Mouse (Mus musculus) hindbrain, embryonic 14.5 days (tissue): ENCODE measurements around the gene Ppp1r14a. TPM values are rescaled to one million over a fixed set of nuclear protein-coding genes. Genes with fewer than 3 reads are reported as not detected.

Experiments used
- ATAC-seq: fragments of 200-750 bp; cut with Nextera tagmentation; 2 replicates; pipeline ENCODE4 v1.8.0; 2017; ENCODE audit warnings: moderate number of reproducible peaks, mild to moderate bottlenecking, moderate TSS enrichment, moderate library complexity; ENCODE audit not compliant: low FRiP score
- DNase-seq: peaks from one replicate; pipeline ENCODE4 v3.0.0-alpha.2; 2015; ENCODE audit warnings: low spot score
- H3K27ac ChIP-seq: fragments of 300-500 bp; sonication (generic); 2 replicates; pipeline ENCODE4 v1.5.1; 2014; ENCODE audit warnings: mild to moderate bottlenecking, moderate library complexity
- H3K27me3 ChIP-seq: fragments of 300-500 bp; sonication (generic); 2 replicates; pipeline ENCODE4 v1.6.1; 2014; ENCODE audit warnings: mild to moderate bottlenecking, low read length, mixed read lengths; ENCODE audit not compliant: control insufficient read depth, insufficient read depth
- H3K36me3 ChIP-seq: fragments of 300-500 bp; sonication (generic); replicated peaks from 2 replicates; pipeline ENCODE4 v1.6.1; 2014; ENCODE audit not compliant: control insufficient read depth, insufficient read depth
- H3K4me1 ChIP-seq: fragments of 300-500 bp; sonication (generic); replicated peaks from 2 replicates; pipeline ENCODE4 v1.6.1; 2014; ENCODE audit warnings: antibody characterized with exemption, low read length, mixed read lengths; ENCODE audit not compliant: control insufficient read depth, insufficient read depth
- H3K4me2 ChIP-seq: fragments of 300-500 bp; sonication (generic); replicated peaks from 2 replicates; pipeline ENCODE4 v1.6.1; 2014; ENCODE audit warnings: mild to moderate bottlenecking, moderate library complexity
- H3K4me3 ChIP-seq: fragments of 300-500 bp; sonication (generic); replicated peaks from 2 replicates; pipeline ENCODE4 v1.5.1; 2014; ENCODE audit warnings: mild to moderate bottlenecking, low read length
- H3K9ac ChIP-seq: fragments of 300-500 bp; sonication (generic); 2 replicates; pipeline ENCODE4 v1.6.1; 2014
- H3K9me3 ChIP-seq: fragments of 300-500 bp; sonication (generic); 2 replicates; pipeline ENCODE4 v1.6.1; 2016; ENCODE audit warnings: low read length; ENCODE audit not compliant: control insufficient read depth
- WGBS: fragments of 180-500 bp; shearing (Covaris S2); extraction: QIAGEN DNeasy Blood & Tissue Kit; methylation state at CpG from one replicate; pipeline ENCODE4 v1.1.7; 2014; 5-methylcytosine and 5-hydroxymethylcytosine counted together
- polyA plus RNA-seq: library from polyadenylated mRNA; unstranded; fragments of >200 nt; fragmentation: Nextera tagmentation; extraction: Ambion mirVana; gene quantifications from 2 replicates; pipeline ENCODE4 v1.2.1, GENCODE M21; 2014

Gene Ppp1r14a
- 2.2 and 3.6 TPM in 2 replicates for polyA plus RNA-seq

GRCm38 (mm10) chr7:29288942-29289638 is at the start of gene Ppp1r14a:
Gene Ppp1r14a (plus strand): TSS chr7:29289308.
- H3K27ac ChIP-seq, result no peak within 1 kb of the TSS
- H3K4me2 ChIP-seq, result peak within 1 kb of the TSS; percentile 91
- peak; percentile 71 for DNase-seq
- peaks cover 16% of the 10 kb centered on the region; the same call in 1 of the 2 replicates for H3K4me1 ChIP-seq
- no peaks in the 10 kb centered on the region for H3K9me3 ChIP-seq
- under 1% methylated on average over 58 of the region's 59 CpGs for WGBS
- no peaks in the 10 kb centered on the region for H3K27me3 ChIP-seq
- peak within 1 kb of the TSS; percentile 58 for H3K9ac ChIP-seq
- H3K4me3 ChIP-seq, result peak within 1 kb of the TSS; percentile 49
- no peaks in the 10 kb centered on the region for H3K36me3 ChIP-seq
- no peak for ATAC-seq

GRCm38 (mm10) chr7:29244732-29245416 is 44.2 kb upstream of the Ppp1r14a start:
- Histone ChIP-seq H3K27me3 (peaks cover 23% of the 10 kb centered on the region), H3K4me3 (no peak overlapping the region), H3K4me2 (no peak overlapping the region), H3K27ac (no peak overlapping the region), H3K9ac (no peak overlapping the region), H3K36me3 (peaks cover 18% of the 10 kb centered on the region; the same call in 1 of the 2 replicates), H3K9me3 (no peaks in the 10 kb centered on the region), H3K4me1 (no peaks in the 10 kb centered on the region)
- 86% methylated on average over 7 of the region's 7 CpGs for WGBS
- ATAC-seq, result no peak
- DNase-seq, result no peak

- no peak overlapping the region for H3K4me2 ChIP-seq
- 93% methylated on average over 5 of the region's 5 CpGs for WGBS
- DNase-seq, result no peak
- H3K9me3 ChIP-seq, result no peaks in the 10 kb centered on the region
- no peak overlapping the region for H3K4me3 ChIP-seq
- ATAC-seq, result no peak
- H3K4me1 ChIP-seq, result no peaks in the 10 kb centered on the region
- no peak overlapping the region for H3K27ac ChIP-seq
- no peak overlapping the region for H3K9ac ChIP-seq
- peaks cover 23% of the 10 kb centered on the region for H3K27me3 ChIP-seq
- H3K36me3 ChIP-seq, result peaks cover 18% of the 10 kb centered on the region; the same call in 1 of the 2 replicates
These were observed 43.1 kb upstream of the Ppp1r14a start for GRCm38 (mm10) chr7:29246015-29246414.

GRCm38 (mm10) chr7:29246619-29247313 is 42.3 kb upstream of the Ppp1r14a start:
- 85% methylated on average over 21 of the region's 21 CpGs for WGBS
- no peak for ATAC-seq
- H3K9me3 ChIP-seq, result no peaks in the 10 kb centered on the region
- H3K4me3 ChIP-seq, result no peak overlapping the region
- H3K9ac ChIP-seq, result no peak overlapping the region
- H3K4me1 ChIP-seq, result no peaks in the 10 kb centered on the region
- peaks cover 23% of the 10 kb centered on the region for H3K27me3 ChIP-seq
- H3K27ac ChIP-seq, result no peak overlapping the region
- DNase-seq, result no peak
- no peak overlapping the region for H3K4me2 ChIP-seq
- peaks cover 18% of the 10 kb centered on the region; the same call in 1 of the 2 replicates for H3K36me3 ChIP-seq

- WGBS, result 26% methylated on average over 16 of the region's 16 CpGs
- DNase-seq (peak; percentile 76), ATAC-seq (no peak)
- Histone ChIP-seq H3K36me3 (peaks cover 18% of the 10 kb centered on the region; the same call in 1 of the 2 replicates), H3K9ac (no peak overlapping the region), H3K4me3 (peak overlapping the region; percentile 10; the same call in 1 of the 2 replicates), H3K4me1 (no peaks in the 10 kb centered on the region), H3K9me3 (no peaks in the 10 kb centered on the region), H3K4me2 (peak overlapping the region; percentile 38), H3K27me3 (peaks cover 23% of the 10 kb centered on the region), H3K27ac (no peak overlapping the region)
These were observed 41.8 kb upstream of the Ppp1r14a start for GRCm38 (mm10) chr7:29247314-29247700.

- ATAC-seq (0 out of 2 replicates have a peak, but pooled peaks have one; percentile 18), DNase-seq (no peak)
- Histone ChIP-seq H3K4me2 (peak overlapping the region; percentile 38), H3K4me3 (peak overlapping the region; percentile 10), H3K36me3 (peaks cover 18% of the 10 kb centered on the region; the same call in 1 of the 2 replicates), H3K27me3 (peaks cover 23% of the 10 kb centered on the region), H3K9ac (peak overlapping the region; percentile 12; the same call in 1 of the 2 replicates), H3K9me3 (no peaks in the 10 kb centered on the region), H3K4me1 (no peaks in the 10 kb centered on the region), H3K27ac (no peak overlapping the region)
- WGBS, result 12% methylated on average over 19 of the region's 19 CpGs
These were observed 41.4 kb upstream of the Ppp1r14a start for GRCm38 (mm10) chr7:29247706-29248105.

GRCm38 (mm10) chr7:29248261-29248841 is 40.8 kb upstream of the Ppp1r14a start, which contains the start of gene 2200002D01Rik:
Gene 2200002D01Rik (minus strand): TSS chr7:29248466.
- DNase-seq (no peak), ATAC-seq (no peak)
- H3K4me1 ChIP-seq, result no peaks in the 10 kb centered on the region
- peaks cover 18% of the 10 kb centered on the region; the same call in 1 of the 2 replicates for H3K36me3 ChIP-seq
- peak within 1 kb of the TSS; percentile 38 for H3K4me2 ChIP-seq
- no peaks in the 10 kb centered on the region for H3K9me3 ChIP-seq
- no peak within 1 kb of the TSS for H3K27ac ChIP-seq
- H3K4me3 ChIP-seq, result peak within 1 kb of the TSS; percentile 10
- peaks cover 23% of the 10 kb centered on the region for H3K27me3 ChIP-seq
- H3K9ac ChIP-seq, result peak within 1 kb of the TSS; percentile 12; the same call in 1 of the 2 replicates
- 12% methylated on average over 20 of the region's 20 CpGs for WGBS

GRCm38 (mm10) chr7:29251166-29251565 is 37.9 kb upstream of the Ppp1r14a start:
- H3K27me3 ChIP-seq, result peaks cover 23% of the 10 kb centered on the region
- H3K4me1 ChIP-seq, result no peaks in the 10 kb centered on the region
- no peak overlapping the region for H3K9ac ChIP-seq
- no peak for DNase-seq
- H3K9me3 ChIP-seq, result no peaks in the 10 kb centered on the region
- no peak overlapping the region for H3K4me3 ChIP-seq
- no peak for ATAC-seq
- no peak overlapping the region for H3K27ac ChIP-seq
- no peak overlapping the region for H3K4me2 ChIP-seq
- H3K36me3 ChIP-seq, result no peaks in the 10 kb centered on the region
- WGBS, result 90% methylated on average over 3 of the region's 3 CpGs
